Mouse (Mus musculus): ENCODE results near the gene Yes1.

- TF ChIP-seq CTCF (conservative IDR thresholded peaks at IDR 0.05 in 1 of 2, IDR thresholded peaks at IDR 0.05 in 1 of 2; ENCODE audit: low read depth in 2 of 2, low read length in 2 of 2) (no peak), MAX (IDR thresholded peaks at IDR 0.05; ENCODE audit: low read length) (no peak), POLR2A (IDR thresholded peaks at IDR 0.05; ENCODE audit: low read depth, low read length) (no peak), E2F4 (IDR thresholded peaks at IDR 0.05; ENCODE audit: insufficient replicate concordance, low read depth, low read length) (no peak), EP300 (IDR thresholded peaks at IDR 0.05; ENCODE audit: low read length) (no peak), POLR2AphosphoS2 (IDR thresholded peaks at IDR 0.05; ENCODE audit: low read depth, low read length) (no peak), ZNF384 (IDR thresholded peaks at IDR 0.05; ENCODE audit: low read depth, low read length) (no peak), SMC3 (IDR thresholded peaks at IDR 0.05; ENCODE audit: low read depth, low read length) (no peak), RCOR1 (conservative IDR thresholded peaks at IDR 0.05; ENCODE audit: low read depth, low read length) (no peak)
Observed at GRCm38 (mm10) chr5:32722263-32722662, 111.3 kb downstream of the Yes1 start.
